Mouse (Mus musculus): ENCODE data around the gene Dynlt3.

GRCm38 (mm10) chrX:9671418-9671817, 8.6 kb upstream of the Dynlt3 start:
- no peak for TF ChIP-seq CTCF (IDR thresholded peaks at IDR 0.05)
- no peak for TF ChIP-seq POLR2A (IDR thresholded peaks at IDR 0.05; ENCODE audit: insufficient read depth, low read depth, low read length)
- no peak for TF ChIP-seq EP300 (IDR thresholded peaks at IDR 0.05; ENCODE audit: insufficient read depth, low read depth, low read length)
